Mouse (Mus musculus): ENCODE results near the gene Tmem9b.

Gene Tmem9b

DNA sequence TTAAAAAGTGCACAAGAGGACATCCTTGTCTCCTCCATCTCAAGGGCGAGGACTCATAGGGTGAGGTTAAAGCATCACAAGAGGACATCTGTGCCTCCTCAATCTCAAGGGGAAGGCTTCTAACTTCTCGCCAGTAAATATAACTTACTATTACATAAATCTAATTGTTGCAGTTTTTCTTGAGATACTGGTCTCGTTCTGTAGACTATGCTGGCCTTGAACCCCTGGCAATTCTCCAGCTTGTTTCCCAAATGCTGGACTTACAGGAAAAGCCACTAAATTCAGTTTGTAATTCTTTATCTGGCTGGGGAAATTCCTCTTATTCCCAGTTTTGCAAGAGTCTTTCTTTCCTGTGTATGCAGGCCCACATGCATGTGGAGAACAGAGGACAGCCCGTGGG, 17.9 kb downstream of the Tmem9b start:
- no peak for DNase-seq

DNA sequence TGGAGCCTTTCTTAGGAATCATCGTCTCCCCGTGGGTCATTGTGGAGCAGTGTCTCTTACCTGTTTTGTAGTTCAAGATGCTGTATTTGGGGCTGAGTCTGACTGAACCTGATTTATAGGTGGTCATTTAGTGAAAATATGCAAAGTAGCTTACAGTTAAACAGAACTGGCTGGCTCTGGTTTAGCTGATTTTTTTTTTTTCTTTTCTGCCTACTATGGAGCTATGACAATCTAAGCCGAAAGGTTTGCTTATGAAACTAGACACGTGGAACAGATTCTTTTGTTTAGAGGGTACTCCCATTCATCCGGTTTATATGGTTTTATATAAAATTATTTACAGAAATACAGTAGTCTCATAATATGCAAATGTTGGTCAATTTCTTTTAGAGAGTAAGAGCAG, 21.0 kb downstream of the Tmem9b start, which contains the start of gene Ascl3:
Ascl3 (minus strand) TSS at position 101 of the 400 bp plus-strand sequence.
- DNase-seq: no peak

- DNase-seq: no peak
These were observed 29.0 kb downstream of the Tmem9b start, which contains the start of gene BC051019 for GRCm38 (mm10) chr7:109723697-109724096. Gene BC051019, minus strand, starts transcription at chr7:109723850.

- no peak for DNase-seq
These were observed 29.6 kb downstream of the Tmem9b start for GRCm38 (mm10) chr7:109723114-109723513.

GRCm38 (mm10) chr7:109722618-109723017, 30.1 kb downstream of the Tmem9b start:
- no peak for DNase-seq

- DNase-seq: peak; percentile 21
These were observed 33.4 kb downstream of the Tmem9b start for GRCm38 (mm10) chr7:109719286-109719685.

- no peak for DNase-seq
These were observed 39.2 kb downstream of the Tmem9b start for GRCm38 (mm10) chr7:109713434-109713982.

DNA sequence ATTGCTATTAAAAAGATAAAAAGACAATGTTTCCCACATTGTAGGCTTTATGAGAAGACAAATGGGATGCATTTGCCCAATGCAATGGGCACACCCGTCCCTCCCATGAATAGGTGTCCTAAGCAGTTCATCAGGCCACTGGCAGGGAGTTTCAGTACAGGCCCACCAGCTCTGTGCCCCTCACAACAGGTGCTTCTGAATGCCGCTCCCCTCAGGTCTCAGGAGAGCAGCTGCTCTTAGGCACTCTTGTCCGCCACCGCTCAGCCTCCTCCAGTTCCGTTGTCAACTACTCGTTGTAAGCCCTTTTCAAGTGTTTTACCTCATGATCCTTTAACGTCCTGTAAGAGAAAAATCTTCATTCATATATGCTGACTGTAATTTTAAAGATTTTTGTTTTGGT, 40.5 kb downstream of the Tmem9b start:
- DNase-seq: no peak

GRCm38 (mm10) chr7:109710069-109710468, 42.6 kb downstream of the Tmem9b start:
- DNase-seq: no peak

GRCm38 (mm10) chr7:109708961-109709382, 43.7 kb downstream of the Tmem9b start:
- peak; percentile 14 for DNase-seq

DNA sequence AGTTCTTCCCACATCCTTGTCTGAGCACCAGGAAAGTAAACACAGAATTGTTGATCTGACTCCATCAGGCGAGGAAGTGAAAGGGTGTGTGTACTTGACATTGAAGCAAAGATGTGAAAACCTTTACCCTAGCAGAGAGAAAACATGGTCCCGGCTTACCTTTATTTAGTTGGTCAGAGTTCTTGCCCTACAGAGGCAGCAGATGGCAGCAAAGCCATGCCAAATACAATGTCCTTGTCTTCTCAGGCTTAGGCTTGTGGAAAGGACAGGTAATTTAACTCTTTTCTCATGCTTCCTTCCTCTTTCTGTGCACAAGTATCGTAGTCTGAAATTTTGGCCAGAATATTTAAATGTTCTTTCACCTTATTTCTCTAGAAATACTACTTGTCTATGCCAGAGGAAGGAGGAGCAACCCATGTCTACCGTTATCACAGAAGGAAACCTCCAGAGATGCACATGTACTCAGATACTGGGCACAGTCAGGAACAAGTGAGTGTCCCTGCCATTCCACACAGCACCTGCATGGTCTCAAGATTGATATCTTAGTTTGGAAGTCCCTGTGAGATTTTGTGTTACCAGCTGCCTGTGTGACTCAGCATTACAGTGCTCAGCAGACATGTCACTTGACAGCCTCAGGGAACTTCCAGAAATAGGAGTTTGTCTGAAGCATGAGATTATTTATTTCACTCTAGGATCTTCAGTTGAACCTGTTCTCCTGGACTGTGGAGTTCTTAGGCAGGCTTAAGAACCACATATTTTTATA, 45.5 kb downstream of the Tmem9b start:
- DNase-seq: peak; percentile 24

DNA sequence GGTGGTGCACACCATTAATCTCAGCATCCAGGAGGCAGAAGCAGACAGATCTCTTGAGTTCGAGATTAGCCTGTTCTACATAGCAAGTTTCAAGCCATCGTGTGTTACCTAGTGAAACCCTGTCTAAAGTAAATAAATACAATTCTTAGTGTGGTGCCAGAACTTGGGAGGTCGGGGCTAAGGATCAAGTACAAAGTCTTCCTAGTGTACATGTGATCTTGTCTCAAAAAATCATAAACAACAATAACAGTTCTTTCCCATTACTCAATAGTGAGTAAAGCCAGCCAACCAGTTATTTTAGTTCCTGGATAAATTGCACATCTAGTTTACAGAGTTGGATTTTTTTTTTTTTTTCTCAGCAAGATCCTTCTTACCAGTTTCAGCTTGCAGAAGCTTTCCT, 48.2 kb downstream of the Tmem9b start:
- no peak for DNase-seq

GRCm38 (mm10) chr7:109704016-109704377, 48.7 kb downstream of the Tmem9b start:
- no peak for DNase-seq

GRCm38 (mm10) chr7:109703190-109704015, 49.3 kb downstream of the Tmem9b start, which contains the start of the genes St5 and Akip1:
Gene St5, minus strand, starts transcription at chr7:109703605.
Gene Akip1, plus strand, starts transcription at chr7:109703690.
- peak; percentile 94 for DNase-seq

GRCm38 (mm10) chr7:109702721-109703120, 50.0 kb downstream of the Tmem9b start:
- no peak for DNase-seq

- no peak for DNase-seq
These were observed 52.5 kb downstream of the Tmem9b start for GRCm38 (mm10) chr7:109700213-109700612.

- no peak for DNase-seq
These were observed 57.3 kb downstream of the Tmem9b start for GRCm38 (mm10) chr7:109695339-109695726.

DNA sequence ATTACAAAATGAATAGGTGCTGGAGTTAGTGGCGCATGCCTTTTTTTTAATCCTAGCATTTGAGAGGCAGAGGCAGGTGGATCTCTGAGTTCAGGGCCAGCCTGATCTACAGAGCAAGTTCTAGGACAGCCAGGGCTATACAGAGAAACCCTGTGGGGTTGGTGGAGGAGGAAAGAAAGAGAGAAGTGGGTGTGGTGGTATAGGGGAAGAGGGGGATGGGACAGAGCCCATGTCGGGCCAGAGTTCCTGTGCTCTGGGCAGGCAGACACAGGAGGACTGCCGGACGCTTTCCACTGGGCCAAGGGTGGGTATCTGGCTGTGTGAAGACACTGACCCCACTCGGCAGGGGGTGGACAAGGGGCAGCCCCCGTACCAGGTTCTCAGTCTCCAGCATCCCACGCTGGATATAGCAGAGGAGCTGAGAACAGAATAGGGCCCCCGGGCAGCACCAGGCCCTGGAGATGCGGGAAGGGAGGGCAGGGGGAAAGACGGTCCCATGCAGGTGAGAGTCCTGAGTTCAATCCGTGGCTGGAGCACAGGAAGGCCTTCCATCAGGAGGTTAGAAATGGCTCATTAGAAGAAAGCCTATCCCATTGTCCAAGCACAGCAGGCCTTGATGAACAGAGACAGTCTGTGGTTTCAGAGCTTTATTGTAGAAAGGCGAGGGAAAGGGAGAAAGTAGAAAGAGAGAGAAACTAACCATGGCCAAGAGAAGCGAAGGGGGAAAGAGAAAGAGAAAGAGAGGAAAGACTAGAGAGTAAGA, 57.9 kb downstream of the Tmem9b start:
- no peak for DNase-seq

- no peak for DNase-seq
These were observed 61.7 kb downstream of the Tmem9b start for GRCm38 (mm10) chr7:109690961-109691360.

DNA sequence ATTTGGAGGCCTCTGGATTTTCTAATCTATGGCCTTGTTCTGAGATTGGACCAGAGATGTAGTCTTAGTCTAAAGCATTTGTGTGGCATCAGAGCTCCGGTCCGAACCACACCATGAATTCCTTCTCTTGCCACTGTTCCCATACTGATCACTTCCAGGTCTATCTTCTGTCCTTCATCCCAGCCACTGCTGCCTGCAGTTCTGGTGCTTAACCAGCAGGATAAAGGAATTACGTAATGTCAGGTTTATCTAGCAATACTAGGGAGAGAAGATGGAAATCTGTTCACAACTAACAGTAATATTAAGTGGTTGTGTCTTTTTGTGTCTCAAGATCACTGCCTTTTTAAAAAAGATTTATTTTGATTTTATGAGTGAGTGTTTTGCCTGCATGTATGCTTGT, 62.6 kb downstream of the Tmem9b start:
- no peak for DNase-seq

DNA sequence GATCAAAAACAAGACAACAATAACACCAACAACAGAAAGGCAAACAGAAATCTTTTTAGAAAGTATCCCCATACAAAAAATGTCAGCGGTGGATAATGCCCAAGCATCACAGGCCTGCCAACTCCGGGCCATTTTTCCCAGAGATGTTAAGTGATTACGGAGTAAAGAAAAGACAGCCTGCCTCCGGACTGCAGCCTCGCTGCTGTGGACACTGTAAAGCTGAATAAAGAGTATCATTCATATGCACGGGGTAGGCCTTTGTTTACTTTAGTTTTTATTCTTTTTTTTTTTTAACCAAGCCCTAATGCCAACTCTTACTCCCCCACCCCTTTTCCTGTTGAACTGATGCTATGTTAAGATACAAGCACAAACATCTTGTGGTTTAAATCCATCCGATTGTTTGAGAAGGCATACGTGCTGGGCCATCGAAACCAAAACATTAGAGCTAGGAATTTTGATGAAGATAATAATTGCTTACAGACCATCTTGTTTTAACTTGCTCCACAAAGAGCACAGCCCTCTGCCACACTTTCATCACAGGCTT, 66.0 kb downstream of the Tmem9b start:
- DNase-seq: no peak
